Comparison of ENCODE assay signal across 9 mouse cellular contexts in genomic region chr4:46417491-46417890, GRCm38 (mm10). TPM values are rescaled to one million over a fixed set of nuclear protein-coding genes. Genes with fewer than 3 reads are reported as not detected.
DNase-seq lines count a peak whose midpoint lies in the region; ATAC-seq and TF ChIP-seq lines count a peak whose summit lies in the region.
"Had no signal": no experiment of that assay in that cellular context is flagged by ENCODE, and none has a peak within 500 bp of the region (broad histone marks: within the 10 kb centered on the region; RNA-seq: fewer than 3 reads in every experiment).

No protein-coding gene starts in this region.

- H3K9me3 ChIP-seq in forebrain, embryonic 13.5 days (replicated peaks), result no peaks in the 10 kb centered on the region
- no peaks in the 10 kb centered on the region for H3K9me3 ChIP-seq in heart, embryonic 11.5 days (replicated peaks; ENCODE audit: control insufficient read depth, low read length)
- H3K9me3 ChIP-seq: G1E had no signal

- no peak for ATAC-seq in forebrain, embryonic 13.5 days
- ATAC-seq in heart, embryonic 11.5 days (replicated peaks; ENCODE audit: insufficient number of reproducible peaks, low FRiP score, low TSS enrichment), result no peak
- ATAC-seq in frontal cortex, adult (ENCODE audit: low TSS enrichment), result no peak

- H3K27me3 ChIP-seq in liver, adult 2 months (ENCODE audit: control insufficient read depth, insufficient read depth, low read length), result no peaks in the 10 kb centered on the region
- peaks cover 3% of the 10 kb centered on the region for H3K27me3 ChIP-seq in forebrain, embryonic 13.5 days
- H3K27me3 ChIP-seq in heart, embryonic 11.5 days (ENCODE audit: control insufficient read depth, insufficient read depth, low read length), result no peaks in the 10 kb centered on the region

- no peak for TF ChIP-seq POLR2A in liver, adult 2 months (IDR thresholded peaks at IDR 0.05; ENCODE audit: extremely low read depth, insufficient read depth, low read length)

- no peaks in the 10 kb centered on the region for H3K4me1 ChIP-seq in liver, adult 2 months (ENCODE audit: control insufficient read depth, insufficient read depth, low read length)
- no peaks in the 10 kb centered on the region for H3K4me1 ChIP-seq in forebrain, embryonic 13.5 days
- H3K4me1 ChIP-seq in heart, embryonic 11.5 days (ENCODE audit: control insufficient read depth, insufficient read depth, low read length), result no peaks in the 10 kb centered on the region

- no peak overlapping the region for H3K27ac ChIP-seq in liver, adult 2 months (replicated peaks; ENCODE audit: insufficient read depth, low read depth, low read length)
- no peak overlapping the region for H3K27ac ChIP-seq in forebrain, embryonic 13.5 days
- H3K27ac ChIP-seq in heart, embryonic 11.5 days (ENCODE audit: low read depth, low read length), result no peak overlapping the region

- no peak overlapping the region for H3K4me3 ChIP-seq in liver, adult 2 months (ENCODE audit: insufficient read depth, low read depth, low read length)
- H3K4me3 ChIP-seq in forebrain, embryonic 13.5 days, result no peak overlapping the region
- no peak overlapping the region for H3K4me3 ChIP-seq in heart, embryonic 11.5 days (ENCODE audit: low read depth, low read length)

- peak; percentile 10; the same call in 1 of the 2 replicates for TF ChIP-seq CTCF in liver, adult 2 months (IDR thresholded peaks at IDR 0.05; ENCODE audit: low read depth, low read length)

- 57% methylated on average over 3 of the region's 3 CpGs for WGBS in liver, adult 2 months
- WGBS in forebrain, embryonic 13.5 days, result 62% methylated on average over 3 of the region's 3 CpGs
- 48% methylated on average over 3 of the region's 3 CpGs for WGBS in heart, embryonic 11.5 days (ENCODE audit: insufficient replicate concordance)

- H3K9ac ChIP-seq in liver, adult 2 months (ENCODE audit: low read depth, low read length), result no peak overlapping the region
- H3K9ac ChIP-seq in forebrain, embryonic 13.5 days, result no peak overlapping the region
- H3K9ac ChIP-seq in heart, embryonic 11.5 days (ENCODE audit: low read depth, low read length), result no peak overlapping the region

- DNase-seq in cerebellum, postnatal 14 days, result peak; percentile 12 to 38
- DNase-seq in cerebellum, adult 9-11 months, result no peak
- DNase-seq in thymus, postnatal 4 days, result peak; percentile 44
- no peak for DNase-seq in thymus, postnatal 0 days (ENCODE audit: low spot score)
- DNase-seq in liver, adult 2 months (ENCODE audit: extremely low read depth, low read depth, low spot score), result no peak

- H3K79me2 ChIP-seq in liver, adult 2 months (ENCODE audit: control insufficient read depth, insufficient read depth, low read length), result no peaks in the 10 kb centered on the region

- H3K36me3 ChIP-seq in liver, adult 2 months (ENCODE audit: control insufficient read depth, insufficient read depth, low read length), result no peaks in the 10 kb centered on the region
- H3K36me3 ChIP-seq in forebrain, embryonic 13.5 days (ENCODE audit: poor library complexity, severe bottlenecking), result no peaks in the 10 kb centered on the region
- no peaks in the 10 kb centered on the region for H3K36me3 ChIP-seq in heart, embryonic 11.5 days (ENCODE audit: control insufficient read depth, insufficient read depth, low read length)
- H3K36me3 ChIP-seq: G1E had no signal

- H3K4me2 ChIP-seq in forebrain, embryonic 13.5 days, result no peak overlapping the region
- H3K4me2 ChIP-seq in heart, embryonic 11.5 days, result no peak overlapping the region

RNA-seq across cellular contexts. Expression of gene Hemgn, which starts 4.2 kb away (rescaled TPM):
- polyA plus RNA-seq in thymus, postnatal 0 days (2015; fragmentation: Nextera tagmentation; extraction: Ambion mirVana), result 5.3 and 6.8 TPM in 2 replicates
- total RNA-seq in liver, adult 2 months (2014; rRNA removed), result not detected in 2 replicates
- not detected in 2 replicates for polyA plus RNA-seq in liver, adult 2 months (2012; rRNA removed)
- polyA plus RNA-seq in forebrain, embryonic 13.5 days (2015; fragmentation: Nextera tagmentation; extraction: Ambion mirVana), result 0.09 and 0.77 TPM in 2 replicates
- polyA plus RNA-seq in heart, embryonic 11.5 days (2014; fragmentation: Nextera tagmentation; extraction: Ambion mirVana), result 64.3 and 76.3 TPM in 2 replicates

RNA-seq across cellular contexts. Expression of gene Trmo, which starts 28.3 kb away (rescaled TPM):
- polyA plus RNA-seq in thymus, postnatal 0 days (2015; fragmentation: Nextera tagmentation; extraction: Ambion mirVana), result 19.9 and 20.9 TPM in 2 replicates
- 4.0 and 4.6 TPM in 2 replicates for total RNA-seq in liver, adult 2 months (2014; rRNA removed)
- 3.3 and 4.5 TPM in 2 replicates for polyA plus RNA-seq in liver, adult 2 months (2012; rRNA removed)
- polyA plus RNA-seq in forebrain, embryonic 13.5 days (2015; fragmentation: Nextera tagmentation; extraction: Ambion mirVana), result 11.1 and 11.4 TPM in 2 replicates
- 8.4 and 11.5 TPM in 2 replicates for polyA plus RNA-seq in heart, embryonic 11.5 days (2014; fragmentation: Nextera tagmentation; extraction: Ambion mirVana)

RNA-seq across cellular contexts. Expression of gene Anp32b, which starts 33.2 kb away (rescaled TPM):
- polyA plus RNA-seq in thymus, postnatal 0 days (2015; fragmentation: Nextera tagmentation; extraction: Ambion mirVana), result 356 and 374 TPM in 2 replicates
- total RNA-seq in liver, adult 2 months (2014; rRNA removed), result 3.5 and 4.8 TPM in 2 replicates
- 6.1 and 7.1 TPM in 2 replicates for polyA plus RNA-seq in liver, adult 2 months (2012; rRNA removed)
- 210 and 214 TPM in 2 replicates for polyA plus RNA-seq in forebrain, embryonic 13.5 days (2015; fragmentation: Nextera tagmentation; extraction: Ambion mirVana)
- polyA plus RNA-seq in heart, embryonic 11.5 days (2014; fragmentation: Nextera tagmentation; extraction: Ambion mirVana), result 213 and 243 TPM in 2 replicates

Comparison
In these comparisons a context has a peak if more than half of its experiments do, and no peak if none do; other contexts are left out.
1. DNase-seq: peak in cerebellum, postnatal 14 days (2 of 2) and thymus, postnatal 4 days (single experiment); none in cerebellum, adult 9-11 months (single experiment), thymus, postnatal 0 days (single experiment) and liver, adult 2 months (single experiment).
2. RNA of gene Anp32b, which starts 33.2 kb away (polyA plus RNA-seq): 356 to 374 TPM in thymus, postnatal 0 days, 213 to 243 TPM in heart, embryonic 11.5 days and 210 to 214 TPM in forebrain, embryonic 13.5 days; 6.1 to 7.1 TPM in liver, adult 2 months; every median in the first group is over 10 times any median in the second.